Mouse (Mus musculus): ENCODE results near the gene Pou3f3. TPM values are rescaled to one million over a fixed set of nuclear protein-coding genes. Genes with fewer than 3 reads are reported as not detected.

The Pou3f3 gene
- total and polyA plus RNA-seq, 3 experiments = not detected

GRCm38 (mm10) chr1:42711456-42712310, 16.1 kb downstream of the Pou3f3 start:
- Histone ChIP-seq H3K4me3 (ENCODE audit: control insufficient read depth in 1 of 2, insufficient read depth in 1 of 2, low read depth in 2 of 2, low read length in 2 of 2) (no peak overlapping the region), H3K79me2 (ENCODE audit: control insufficient read depth, insufficient read depth, low read length, poor library complexity) (no peaks in the 10 kb centered on the region), H3K27ac (ENCODE audit: control insufficient read depth, low read depth, low read length) (no peak overlapping the region), H3K9me3 (replicated peaks; ENCODE audit: insufficient read depth, low read length) (no peaks in the 10 kb centered on the region), H3K4me1 (ENCODE audit: control insufficient read depth in 1 of 2, insufficient read depth in 2 of 2, low read length in 2 of 2) (no peaks in the 10 kb centered on the region), H3K27me3 (ENCODE audit: control insufficient read depth in 1 of 2, insufficient read depth in 2 of 2, low read length in 2 of 2) (no peaks in the 10 kb centered on the region), H3K36me3 (ENCODE audit: control insufficient read depth in 1 of 2, insufficient read depth in 2 of 2, low read length in 2 of 2) (no peaks in the 10 kb centered on the region), H3K9ac (ENCODE audit: control insufficient read depth, low read depth, low read length, poor library complexity, severe bottlenecking) (no peak overlapping the region)
- no peak for DNase-seq (ENCODE audit: low read depth, low spot score)
- no peak for TF ChIP-seq USF1 (IDR thresholded peaks at IDR 0.05; ENCODE audit: low read depth, low read length)
- TF ChIP-seq EP300 (IDR thresholded peaks at IDR 0.05; ENCODE audit: low read depth in 1 of 2, low read length in 2 of 2) = no peak
- no peak for TF ChIP-seq NRF1 (IDR thresholded peaks at IDR 0.05; ENCODE audit: insufficient read depth, low read depth, low read length, poor library complexity, severe bottlenecking)

DNA sequence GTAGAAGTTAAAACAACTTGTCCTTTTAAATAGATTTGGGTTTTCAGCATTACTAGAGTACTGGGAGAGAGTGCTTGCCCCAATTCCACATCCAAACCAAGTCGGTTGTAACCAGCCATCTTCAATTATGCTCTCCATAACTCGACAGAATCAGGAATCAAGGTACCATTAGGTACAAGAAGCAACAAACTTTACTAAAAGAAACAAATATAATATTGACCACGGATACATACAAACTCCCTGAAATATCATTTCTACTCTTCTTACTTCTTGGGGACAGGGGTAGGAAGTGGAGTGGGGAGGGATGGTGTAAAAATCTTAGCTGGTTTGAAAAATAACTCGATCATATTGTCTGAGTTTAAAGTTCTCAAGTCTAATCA, 16.7 kb downstream of the Pou3f3 start:
- DNase-seq (ENCODE audit: low read depth, low spot score) = no peak
- H3K9me3 ChIP-seq (replicated peaks; ENCODE audit: insufficient read depth, low read length) = no peaks in the 10 kb centered on the region
- no peaks in the 10 kb centered on the region for H3K27me3 ChIP-seq (ENCODE audit: control insufficient read depth in 1 of 2, insufficient read depth in 2 of 2, low read length in 2 of 2)
- TF ChIP-seq KAT2A (conservative IDR thresholded peaks at IDR 0.05; ENCODE audit: low read depth, low read length) (no peak), MYC (IDR thresholded peaks at IDR 0.05; ENCODE audit: low read depth, low read length) (no peak), TBP (IDR thresholded peaks at IDR 0.05; ENCODE audit: low read depth, low read length) (no peak), CHD2 (IDR thresholded peaks at IDR 0.05; ENCODE audit: low read length) (no peak), ELF1 (IDR thresholded peaks at IDR 0.05; ENCODE audit: low read depth, low read length) (no peak), POLR2AphosphoS2 (IDR thresholded peaks at IDR 0.05; ENCODE audit: low read length) (no peak), JUND (IDR thresholded peaks at IDR 0.05; ENCODE audit: low read depth, low read length) (no peak), TCF12 (IDR thresholded peaks at IDR 0.05; ENCODE audit: low read depth, low read length) (no peak), USF2 (IDR thresholded peaks at IDR 0.05; ENCODE audit: borderline replicate concordance in 1 of 2, insufficient read depth in 1 of 2, low read depth in 1 of 2, low read length in 2 of 2) (no peak), GATA1 (IDR thresholded peaks at IDR 0.05; ENCODE audit: low read depth, low read length) (no peak), ZMIZ1 (IDR thresholded peaks at IDR 0.05; ENCODE audit: low read depth, low read length) (no peak)
- no peak overlapping the region for H3K4me3 ChIP-seq (ENCODE audit: control insufficient read depth in 1 of 2, insufficient read depth in 1 of 2, low read depth in 2 of 2, low read length in 2 of 2)
- H3K79me2 ChIP-seq (ENCODE audit: control insufficient read depth, insufficient read depth, low read length, poor library complexity) = no peaks in the 10 kb centered on the region
- H3K9ac ChIP-seq (ENCODE audit: control insufficient read depth, low read depth, low read length, poor library complexity, severe bottlenecking) = no peak overlapping the region
- H3K27ac ChIP-seq (ENCODE audit: control insufficient read depth, low read depth, low read length) = no peak overlapping the region
- no peaks in the 10 kb centered on the region for H3K4me1 ChIP-seq (ENCODE audit: control insufficient read depth in 1 of 2, insufficient read depth in 2 of 2, low read length in 2 of 2)
- no peaks in the 10 kb centered on the region for H3K36me3 ChIP-seq (ENCODE audit: control insufficient read depth in 1 of 2, insufficient read depth in 2 of 2, low read length in 2 of 2)
